Mouse (Mus musculus) ovary, postnatal 36 days (tissue): ENCODE measurements around the gene Nasp.
"Not testable (repeated sequence)": the region's sequence is repeated elsewhere in the genome, so short reads cannot be mapped to it uniquely, and the experiment has no call there.

ENCODE experiments used
- DNase-seq: peaks from one replicate; pipeline ENCODE4 v3.0.0; 2022; ENCODE audit warnings: low spot score, mixed read lengths

Nasp gene

DNA sequence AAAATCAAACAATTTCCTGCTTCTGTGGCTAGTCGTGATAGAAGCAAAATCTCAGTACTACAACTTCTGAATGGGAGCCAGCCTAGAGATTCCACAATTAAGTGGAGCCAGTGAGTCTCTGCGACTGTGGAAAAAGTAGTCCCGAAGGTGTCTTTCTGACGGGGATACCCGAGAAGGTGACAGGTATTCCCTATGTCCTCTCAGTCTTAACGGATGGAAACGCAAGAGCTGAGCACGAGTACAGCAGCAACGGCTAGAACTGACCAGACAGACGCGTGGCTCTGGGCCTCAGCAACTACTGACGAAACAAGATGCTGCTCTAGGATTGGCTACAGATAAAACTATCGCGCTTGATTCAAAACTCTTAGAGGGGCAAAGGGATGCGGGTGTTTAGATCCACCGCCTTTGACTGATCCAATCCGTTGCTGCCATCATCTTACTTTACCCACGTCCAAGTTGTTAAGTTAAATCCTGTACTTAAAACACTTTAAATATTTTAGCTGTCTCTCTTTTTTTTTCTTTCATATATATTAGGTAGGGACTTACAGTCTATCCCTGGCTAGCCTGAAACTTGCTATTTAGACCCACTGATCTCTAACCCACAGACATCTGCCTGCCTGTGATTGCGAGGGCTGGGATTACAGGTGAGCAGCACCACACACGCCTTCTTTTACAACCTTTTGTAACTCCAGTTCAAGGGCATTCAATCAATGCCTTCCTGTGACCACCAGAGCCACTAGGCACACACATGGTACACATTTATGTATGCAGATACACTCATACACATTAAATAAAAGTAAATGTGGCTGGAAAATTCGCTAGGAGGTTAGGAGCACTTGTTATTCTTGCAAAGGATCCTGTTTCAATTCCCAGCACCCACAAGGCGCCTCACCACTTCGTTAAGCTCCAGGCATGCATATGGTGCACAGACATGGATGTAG, at the start of gene Nasp:
Gene Nasp, minus strand, starts transcription at position 220 of the 941 bp plus-strand sequence.
- DNase-seq = peak; percentile 72

GRCm38 (mm10) chr4:116676027-116676426, 48.3 kb upstream of the Nasp start:
- no peak for DNase-seq

- DNase-seq = not testable (repeated sequence)
Measured at GRCm38 (mm10) chr4:116674761-116675160, 47.0 kb upstream of the Nasp start.

DNA sequence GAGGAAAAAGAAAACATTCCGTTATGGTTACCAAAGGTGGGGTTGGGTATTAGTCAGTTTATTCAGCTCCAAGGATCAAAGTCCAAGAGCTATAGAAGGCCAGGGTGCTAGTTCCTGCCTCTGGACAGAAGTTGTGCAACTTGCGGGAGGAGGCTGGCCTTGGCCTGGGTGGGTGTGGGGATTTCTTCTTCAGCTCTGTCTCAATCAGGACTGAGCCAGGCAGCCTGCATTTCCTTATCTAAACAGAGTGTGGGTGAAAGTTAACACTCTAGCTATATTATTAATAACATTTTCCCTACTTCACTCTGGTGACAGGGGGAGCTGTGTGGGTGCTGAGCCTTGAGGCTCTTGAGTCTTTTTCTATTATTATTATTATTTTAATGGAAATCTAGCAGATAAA, 45.0 kb upstream of the Nasp start:
- DNase-seq = peak; percentile 68

DNA sequence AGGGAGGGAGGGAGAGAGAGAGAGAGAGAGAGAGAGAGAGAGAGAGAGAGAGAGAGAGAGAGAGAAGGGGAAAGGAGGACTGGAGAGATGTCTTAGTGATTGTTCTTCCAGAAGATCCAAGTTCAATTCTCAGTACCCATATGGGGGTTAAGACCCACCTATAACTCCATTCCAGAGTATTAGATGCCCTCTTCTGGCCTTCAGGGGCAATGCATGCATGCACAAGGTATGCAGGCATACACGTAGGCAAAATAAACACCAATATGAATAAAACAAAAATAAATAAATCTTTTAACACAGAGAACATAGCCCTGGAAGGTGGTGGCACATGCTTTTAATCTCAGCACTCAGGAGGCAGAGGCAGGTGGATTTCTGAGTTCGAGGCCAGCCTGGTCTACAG, 41.5 kb upstream of the Nasp start:
- DNase-seq = no peak

DNA sequence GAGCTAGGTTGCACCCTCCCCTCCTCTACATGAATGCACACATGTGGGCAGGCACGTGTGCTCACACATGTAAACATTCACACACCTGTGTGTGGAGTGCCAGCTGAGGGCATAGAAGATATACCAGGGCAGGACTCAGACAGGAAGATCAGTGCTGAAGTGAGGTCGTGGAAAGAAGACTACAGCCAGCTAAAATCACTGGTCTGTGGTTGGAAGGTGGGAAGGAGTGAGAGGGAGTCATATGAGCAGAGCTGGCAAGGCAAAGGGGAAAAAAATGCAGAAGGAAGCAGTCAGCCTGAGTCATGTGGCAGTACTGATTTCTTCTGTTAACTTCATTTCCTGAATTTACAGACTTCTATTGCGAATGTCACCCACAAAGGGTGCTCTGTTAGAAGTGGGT, 40.4 kb upstream of the Nasp start:
- DNase-seq = no peak

DNA sequence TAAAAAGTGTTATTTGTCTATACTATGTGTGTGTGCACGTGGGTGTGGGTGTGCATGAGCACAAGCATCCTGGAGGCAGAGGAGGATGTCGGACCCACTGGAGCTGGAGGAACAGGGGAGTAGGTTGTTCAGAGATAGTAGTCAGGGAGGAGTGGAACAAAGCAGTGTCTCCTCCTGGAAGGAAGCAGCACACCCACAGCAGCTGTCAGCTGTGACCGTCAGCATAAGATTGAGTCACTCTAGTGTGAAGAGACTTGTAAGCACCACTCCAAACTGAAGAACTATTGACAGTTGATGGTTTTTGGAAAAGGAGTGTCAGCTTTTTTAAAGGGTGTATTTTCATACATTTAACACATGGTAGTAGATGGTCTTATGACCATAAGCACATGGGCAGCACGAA, 38.9 kb upstream of the Nasp start:
- DNase-seq = no peak

DNA sequence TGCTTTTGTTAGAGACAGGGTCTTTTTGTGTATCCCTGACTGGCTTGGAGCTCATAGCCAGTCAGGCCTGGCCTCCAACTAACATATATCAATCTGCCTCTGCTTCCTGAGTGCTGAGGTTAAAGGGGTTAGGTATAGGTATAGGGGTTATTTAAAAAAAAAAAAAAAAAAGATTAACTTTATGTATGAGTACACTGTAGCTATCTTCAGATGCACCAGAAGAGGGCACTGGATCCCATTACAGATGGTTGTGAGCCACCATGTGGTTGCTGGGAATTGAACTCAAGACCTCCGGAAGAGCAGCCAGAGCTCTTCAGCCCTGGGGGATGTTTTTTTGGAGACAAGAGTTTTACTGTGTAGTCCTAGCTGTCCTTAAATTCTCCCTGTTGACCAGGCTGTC, 34.3 kb upstream of the Nasp start:
- no peak for DNase-seq

DNA sequence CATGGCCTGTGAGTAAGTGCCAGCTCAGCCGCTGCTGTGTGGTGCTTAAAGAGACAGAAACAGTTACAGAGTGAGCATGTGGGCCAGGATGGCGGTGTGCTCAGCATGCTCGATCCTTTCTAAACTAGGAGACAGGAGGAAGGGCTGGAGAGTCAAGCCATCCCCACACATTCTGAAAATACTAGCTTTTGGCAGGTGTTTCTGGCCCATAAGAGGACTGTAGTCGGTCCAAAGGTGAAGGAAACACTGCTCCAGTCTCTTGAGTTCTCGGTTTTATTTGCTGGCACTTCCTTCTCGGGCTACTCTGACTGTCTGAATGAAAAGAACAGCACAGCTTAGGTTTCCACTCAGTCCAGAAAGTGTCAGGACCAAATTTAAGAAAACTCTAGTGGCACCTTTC, 33.1 kb upstream of the Nasp start:
- DNase-seq = no peak

DNA sequence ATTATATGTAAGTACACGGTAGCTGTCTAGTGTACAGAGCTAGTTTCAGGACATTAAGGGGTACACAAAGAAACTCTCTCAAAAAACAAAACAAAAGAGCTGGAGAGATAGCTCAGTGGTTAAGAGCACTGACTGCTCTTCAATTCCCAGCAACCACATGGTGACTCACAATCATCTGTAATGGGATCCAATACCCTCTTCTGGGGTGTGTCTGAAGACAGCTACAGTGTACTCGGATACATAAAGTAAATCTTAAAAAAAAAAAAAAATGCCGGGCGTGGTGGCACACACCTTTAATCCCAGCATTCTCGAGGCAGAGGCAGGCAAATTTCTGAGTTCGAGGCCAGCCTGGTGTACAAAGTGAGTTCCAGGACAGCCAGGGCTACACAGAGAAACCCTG, 32.2 kb upstream of the Nasp start:
- DNase-seq = not testable (repeated sequence)

DNA sequence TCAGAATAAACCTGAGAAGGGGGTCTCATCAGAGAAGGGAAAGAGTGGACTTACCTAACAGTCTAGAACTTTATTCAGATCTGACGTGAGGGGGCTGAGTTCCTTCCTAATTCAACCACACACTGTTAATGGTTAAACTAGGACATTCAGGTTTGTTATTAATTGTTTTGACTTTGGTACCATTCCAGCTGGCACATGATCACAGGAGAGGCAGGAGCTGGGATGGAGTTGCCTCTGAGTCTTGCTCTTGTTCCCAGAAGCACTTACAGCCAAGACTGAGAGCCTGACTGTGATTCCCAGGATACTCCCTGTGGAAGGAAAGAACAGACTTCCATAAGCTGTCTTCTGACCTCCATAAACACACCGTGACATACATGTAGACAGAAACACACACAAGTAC, 31.7 kb upstream of the Nasp start:
- no peak for DNase-seq

- no peak for DNase-seq
Measured at GRCm38 (mm10) chr4:116657971-116658370, 30.2 kb upstream of the Nasp start.

DNA sequence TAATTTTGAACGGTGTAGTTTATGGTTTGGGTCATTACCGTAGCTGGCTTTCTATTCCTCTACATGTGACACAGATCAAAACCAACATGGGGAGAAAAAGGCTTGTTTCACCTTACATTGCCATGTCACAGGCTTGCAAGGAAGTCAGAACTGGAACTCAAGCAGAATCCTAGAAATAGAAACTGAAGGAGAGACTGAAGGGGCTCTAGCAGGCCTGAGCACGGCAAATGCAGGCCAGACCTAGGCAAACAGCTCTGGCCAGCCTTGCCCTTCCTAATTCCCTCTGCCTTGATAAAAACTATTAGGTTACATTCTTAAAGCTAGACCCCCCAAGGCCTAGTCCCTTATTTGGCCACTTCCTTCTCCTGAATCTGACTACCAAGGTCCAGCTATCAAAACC, 27.9 kb upstream of the Nasp start:
- DNase-seq = no peak

DNA sequence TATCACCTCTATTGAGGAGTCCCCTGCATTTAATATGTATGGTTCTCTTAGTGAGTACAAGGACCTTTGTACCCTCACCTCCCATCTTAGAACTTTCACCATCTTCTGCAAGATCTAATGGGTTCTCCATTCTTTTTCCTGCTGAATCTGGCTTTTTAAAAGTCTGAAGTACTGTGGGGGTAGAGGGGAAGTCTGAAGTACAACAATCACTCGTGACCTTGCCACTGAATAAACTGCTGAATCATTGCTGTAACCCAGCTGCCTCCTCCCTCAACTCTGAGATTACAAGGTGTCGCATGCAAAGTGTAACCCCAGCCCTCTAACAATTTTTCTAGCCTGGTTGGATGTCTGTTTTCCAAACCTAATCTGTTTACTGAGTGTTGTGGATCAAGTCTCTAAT, 27.4 kb upstream of the Nasp start:
- no peak for DNase-seq

GRCm38 (mm10) chr4:116653228-116653627, 25.5 kb upstream of the Nasp start:
- peak; percentile 80 for DNase-seq

GRCm38 (mm10) chr4:116651797-116652135, 24.0 kb upstream of the Nasp start:
- no peak for DNase-seq

DNA sequence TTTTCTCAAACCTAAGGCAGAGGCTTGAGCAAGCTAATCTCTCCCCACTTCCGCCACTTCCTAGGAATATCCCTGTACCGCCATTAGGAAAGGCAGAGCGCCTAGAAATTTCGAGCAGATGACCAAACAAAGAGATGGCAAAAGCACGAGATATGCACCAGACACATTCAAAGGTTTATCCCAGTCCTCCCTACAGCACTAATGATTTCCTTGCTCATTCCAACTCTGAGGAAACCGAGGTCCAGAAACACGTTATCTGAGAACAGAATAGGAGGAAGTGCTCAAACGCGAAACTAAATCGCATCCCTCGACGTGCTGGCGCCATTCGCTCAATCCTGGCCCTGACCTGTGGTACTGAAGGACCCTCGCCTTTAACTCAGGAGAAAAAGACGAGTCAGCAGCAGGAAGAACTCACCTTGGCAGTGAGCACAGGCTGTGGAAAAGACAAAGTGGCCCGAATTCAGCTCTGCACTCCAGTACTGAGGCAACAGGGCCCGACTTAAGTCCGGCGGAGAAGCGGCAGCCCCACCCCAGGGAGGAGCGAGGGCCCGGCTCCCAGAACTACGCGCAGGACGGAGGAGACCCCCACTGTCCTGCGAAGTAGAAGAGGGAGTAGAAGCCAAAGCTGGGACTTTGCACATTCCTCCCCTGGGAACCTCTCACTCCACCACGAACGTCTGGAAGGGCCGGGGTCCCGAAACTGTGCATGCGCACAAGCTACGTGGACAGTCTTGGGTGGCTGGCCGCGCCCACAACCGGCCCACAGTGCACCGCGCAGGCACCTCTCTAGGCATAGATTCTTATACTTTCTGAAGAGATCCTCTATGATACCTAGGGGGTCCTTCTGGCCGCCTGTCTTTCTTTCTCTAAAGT, 23.4 kb upstream of the Nasp start, which contains the start of gene Akr1a1:
Gene Akr1a1, minus strand, starts transcription at position 757 of the 873 bp plus-strand sequence.
- DNase-seq = peak; percentile 92

- DNase-seq = no peak
Measured at GRCm38 (mm10) chr4:116650365-116650764, 22.6 kb upstream of the Nasp start.

DNA sequence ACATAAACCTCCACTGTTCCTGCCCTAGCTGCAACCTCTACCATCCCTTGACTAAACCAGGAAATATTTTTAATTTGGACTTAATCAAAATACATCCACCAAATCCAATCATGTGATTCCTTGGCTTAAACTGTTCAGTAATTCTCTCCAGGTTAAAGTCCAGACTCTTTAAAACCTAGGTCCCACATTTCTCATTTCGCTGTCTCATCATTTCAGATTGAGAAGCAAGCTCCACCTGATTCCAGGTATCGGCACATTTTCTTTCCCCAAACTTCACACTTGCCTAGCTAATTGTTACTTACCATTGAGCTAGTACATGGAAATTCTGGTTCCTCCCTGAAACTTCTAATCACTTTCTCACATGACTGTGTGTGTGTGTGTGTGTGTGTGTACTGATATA, 21.7 kb upstream of the Nasp start:
- no peak for DNase-seq

- no peak for DNase-seq
Measured at GRCm38 (mm10) chr4:116645624-116646023, 17.9 kb upstream of the Nasp start.

GRCm38 (mm10) chr4:116644326-116644725, 16.6 kb upstream of the Nasp start:
- no peak for DNase-seq

DNA sequence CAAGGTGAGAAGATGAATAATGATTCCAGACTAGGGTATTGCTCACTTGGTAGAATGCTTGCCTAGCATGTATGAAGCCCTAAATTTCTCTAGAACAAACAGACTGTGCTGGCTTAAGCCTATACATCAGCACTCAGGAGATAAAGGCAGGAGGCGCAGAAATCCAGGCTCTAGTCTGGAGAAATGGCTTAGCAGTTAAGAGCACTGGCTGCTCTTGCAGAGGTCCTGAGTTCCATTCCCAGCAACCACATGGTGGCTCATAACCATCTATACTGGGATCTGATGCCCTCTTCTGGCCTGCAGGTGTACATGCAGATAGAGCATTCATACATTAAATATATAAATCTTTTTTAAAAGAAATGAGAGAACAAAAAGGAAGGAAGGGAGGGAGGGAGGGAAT, 14.3 kb upstream of the Nasp start:
- DNase-seq = no peak

DNA sequence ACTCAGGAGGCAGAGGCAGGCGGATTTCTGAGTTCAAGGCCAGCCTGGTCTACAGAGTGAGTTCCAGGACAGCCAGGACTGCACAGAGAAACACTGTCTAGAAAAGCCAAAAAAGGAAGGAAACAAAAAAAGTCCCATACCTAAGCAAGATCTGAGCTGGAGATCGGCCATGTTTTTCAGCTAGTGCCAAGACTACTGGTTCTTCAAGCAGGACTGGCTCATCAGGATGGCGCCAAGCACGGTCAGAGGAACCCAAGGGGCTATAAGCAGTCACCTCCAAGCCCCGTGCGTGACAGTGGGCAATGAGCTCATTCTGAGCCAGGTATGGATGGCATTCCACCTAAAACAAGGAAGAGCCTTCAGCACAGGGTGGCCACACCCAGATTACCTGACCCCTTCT, 11.1 kb upstream of the Nasp start:
- no peak for DNase-seq
